Mouse (Mus musculus) G1E (cell line): ENCODE measurements at regions not wholly inside any gene's neighbourhood (a gene's known extent, or its start where the extent isn't known, plus 50 kb on each side); places are given as distances from the start of the nearest gene placed in this dataset.

Source experiments
- CTCF ChIP-seq: IDR thresholded peaks from 2 replicates; pipeline ENCODE4 v1.5.1; 2012; ENCODE audit warnings: low read depth, low read length, inconsistent platforms, mixed read lengths
- GATA1 ChIP-seq: IDR thresholded peaks from 2 replicates; pipeline ENCODE4 v1.6.1; 2012; ENCODE audit warnings: borderline replicate concordance, low read length, inconsistent platforms, mixed read lengths
- POLR2AphosphoS5 ChIP-seq: IDR thresholded peaks from 2 replicates; pipeline ENCODE4 v1.6.1; 2012; ENCODE audit warnings: low read depth, low read length, inconsistent platforms; ENCODE audit not compliant: insufficient replicate concordance
- TAL1 ChIP-seq: conservative IDR thresholded peaks from 2 replicates; pipeline ENCODE4 v1.6.1; 2012; ENCODE audit warnings: low read depth, low read length, inconsistent platforms, mixed read lengths

DNA sequence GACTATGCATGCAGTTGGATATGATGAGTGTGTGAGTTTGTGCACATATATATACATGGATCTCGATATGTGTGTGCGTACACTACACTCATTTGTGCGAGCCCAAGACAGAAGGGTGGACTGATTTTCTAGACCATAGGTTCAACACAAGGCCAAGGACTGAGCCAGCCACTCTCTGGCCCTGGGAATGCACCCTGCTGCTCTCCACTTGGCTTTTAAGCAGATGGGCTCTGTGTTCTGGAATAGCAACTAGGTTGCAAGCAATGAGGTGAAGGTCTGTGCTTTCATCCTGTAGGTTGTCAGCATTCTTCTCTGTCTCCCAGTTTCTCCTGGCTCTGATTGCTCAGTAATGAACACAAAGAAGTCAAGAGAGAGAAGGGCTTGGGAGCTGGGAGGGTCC is 66.5 kb downstream of the Gadd45g start:
- TF ChIP-seq POLR2AphosphoS5 (no peak), CTCF (no peak), GATA1 (no peak), TAL1 (no peak)
